Mouse (Mus musculus): ENCODE measurements around the gene S100a10. TPM values are rescaled to one million over a fixed set of nuclear protein-coding genes. Genes with fewer than 3 reads are reported as not detected.

The S100a10 gene
- polyA plus RNA-seq, 1 experiment from 2014 or later = 121 TPM

DNA sequence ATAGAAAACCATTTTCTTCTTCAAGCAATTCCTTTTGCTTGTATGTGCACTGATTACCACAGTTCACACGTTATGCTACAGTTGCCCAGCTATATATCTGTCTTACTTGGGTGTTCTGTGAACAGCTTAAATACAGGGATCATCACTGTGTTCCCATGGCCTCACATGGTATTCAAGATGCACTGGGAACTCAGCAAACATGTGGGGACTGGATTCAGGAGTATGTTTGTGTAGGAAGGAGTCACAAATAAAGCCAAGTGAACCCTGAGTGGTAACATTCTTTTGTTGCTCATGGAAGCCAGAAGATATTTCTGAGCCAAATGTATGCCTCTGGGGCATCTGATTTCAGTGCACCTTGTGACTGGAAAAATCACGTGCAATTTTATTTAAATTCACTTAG lies 28.2 kb downstream of the S100a10 start:
- 83% methylated on average over 2 of the region's 2 CpGs for WGBS
- no peak overlapping the region for H3K4me3 ChIP-seq (ENCODE audit: low read depth, low read length)
- H3K4me2 ChIP-seq (ENCODE audit: low read length) = no peak overlapping the region
- no peak overlapping the region for H3K9ac ChIP-seq (ENCODE audit: low read length)
- no peaks in the 10 kb centered on the region for H3K9me3 ChIP-seq (replicated peaks; ENCODE audit: control insufficient read depth, low read length)
- no peaks in the 10 kb centered on the region for H3K4me1 ChIP-seq (ENCODE audit: control insufficient read depth, insufficient read depth, low read length)
- no peaks in the 10 kb centered on the region for H3K27me3 ChIP-seq (replicated peaks; ENCODE audit: control insufficient read depth, insufficient read depth, low read length)
- no peak overlapping the region for H3K27ac ChIP-seq (ENCODE audit: low read depth, low read length)
- ATAC-seq (no peak), DNase-seq (ENCODE audit: low spot score) (no peak)
- H3K36me3 ChIP-seq (ENCODE audit: control insufficient read depth, insufficient read depth, low read length) = no peaks in the 10 kb centered on the region

DNA sequence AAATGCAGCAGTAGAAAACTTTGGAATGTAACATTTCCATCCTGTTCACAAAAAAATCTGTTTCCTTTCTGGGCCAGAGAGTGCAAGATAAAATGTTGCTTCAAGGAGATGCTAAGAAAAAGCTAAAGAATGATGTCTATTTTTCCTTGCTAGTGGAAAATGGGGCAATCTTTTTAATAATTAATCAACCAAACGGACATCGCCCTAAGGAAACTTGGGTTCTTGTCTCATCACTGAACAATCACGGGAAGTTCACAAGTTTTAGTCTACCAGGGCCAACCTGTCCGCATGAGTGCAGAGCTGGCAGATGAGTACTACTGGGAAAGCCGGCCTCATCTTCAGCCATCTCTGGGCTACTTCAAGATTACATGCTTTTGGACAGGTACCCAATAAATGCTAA lies 34.7 kb downstream of the S100a10 start:
- 96% methylated on average over 5 of the region's 5 CpGs for WGBS
- Histone ChIP-seq H3K9ac (ENCODE audit: low read length) (no peak overlapping the region), H3K4me3 (ENCODE audit: low read depth, low read length) (no peak overlapping the region), H3K36me3 (ENCODE audit: control insufficient read depth, insufficient read depth, low read length) (no peaks in the 10 kb centered on the region), H3K4me2 (ENCODE audit: low read length) (no peak overlapping the region), H3K27ac (ENCODE audit: low read depth, low read length) (no peak overlapping the region), H3K4me1 (ENCODE audit: control insufficient read depth, insufficient read depth, low read length) (no peaks in the 10 kb centered on the region), H3K27me3 (replicated peaks; ENCODE audit: control insufficient read depth, insufficient read depth, low read length) (no peaks in the 10 kb centered on the region), H3K9me3 (replicated peaks; ENCODE audit: control insufficient read depth, low read length) (no peaks in the 10 kb centered on the region)
- ATAC-seq (no peak), DNase-seq (ENCODE audit: low spot score) (no peak)

DNA sequence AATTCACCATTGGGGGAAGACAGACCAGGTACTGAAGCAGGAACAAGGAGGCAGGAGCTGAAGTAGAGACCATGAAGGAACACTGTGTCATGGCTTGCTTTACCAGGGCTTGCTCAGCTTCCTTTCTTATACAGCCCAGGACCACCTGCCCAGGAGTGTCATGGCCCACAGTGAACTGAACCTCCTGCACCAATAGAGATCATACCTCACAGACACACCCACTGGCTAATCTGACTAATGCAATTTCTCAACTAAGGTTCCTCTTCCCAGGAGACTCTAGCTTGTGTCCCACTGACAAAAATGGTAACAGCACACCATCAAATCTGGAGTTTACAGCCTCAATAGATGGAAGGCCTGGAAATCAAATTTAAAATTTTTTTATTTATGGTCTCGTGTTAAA lies 35.4 kb downstream of the S100a10 start:
- Histone ChIP-seq H3K27me3 (replicated peaks; ENCODE audit: control insufficient read depth, insufficient read depth, low read length) (no peaks in the 10 kb centered on the region), H3K4me2 (ENCODE audit: low read length) (no peak overlapping the region), H3K9ac (ENCODE audit: low read length) (no peak overlapping the region), H3K36me3 (ENCODE audit: control insufficient read depth, insufficient read depth, low read length) (no peaks in the 10 kb centered on the region), H3K4me1 (ENCODE audit: control insufficient read depth, insufficient read depth, low read length) (no peaks in the 10 kb centered on the region), H3K4me3 (ENCODE audit: low read depth, low read length) (no peak overlapping the region), H3K27ac (ENCODE audit: low read depth, low read length) (no peak overlapping the region), H3K9me3 (replicated peaks; ENCODE audit: control insufficient read depth, low read length) (no peaks in the 10 kb centered on the region)
- ATAC-seq = no peak
- DNase-seq (ENCODE audit: low spot score) = no peak
- 76% methylated on average over 1 of the region's 1 CpGs for WGBS

DNA sequence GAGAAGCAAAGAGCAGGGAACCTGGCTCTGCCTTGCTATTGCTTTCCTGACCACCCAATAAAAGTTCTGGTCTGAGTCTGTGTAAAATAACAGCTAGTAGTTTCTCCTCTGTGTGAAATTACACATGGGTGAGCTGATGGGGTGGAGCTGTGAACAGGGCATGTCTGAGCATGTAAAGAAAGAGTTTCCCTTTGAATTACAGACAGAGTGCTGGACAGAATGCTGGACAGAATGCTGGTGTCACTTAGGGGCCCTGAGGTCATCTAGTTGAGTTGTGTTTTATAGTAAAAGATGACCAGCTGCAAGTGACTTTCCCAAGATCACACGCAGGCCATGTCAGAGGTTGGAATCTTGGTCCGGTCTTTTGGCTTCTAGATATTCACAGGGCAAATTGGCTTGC lies 37.2 kb downstream of the S100a10 start:
- H3K27ac ChIP-seq (ENCODE audit: low read depth, low read length) = no peak overlapping the region
- ATAC-seq = no peak
- WGBS = 96% methylated on average over 2 of the region's 2 CpGs

DNA sequence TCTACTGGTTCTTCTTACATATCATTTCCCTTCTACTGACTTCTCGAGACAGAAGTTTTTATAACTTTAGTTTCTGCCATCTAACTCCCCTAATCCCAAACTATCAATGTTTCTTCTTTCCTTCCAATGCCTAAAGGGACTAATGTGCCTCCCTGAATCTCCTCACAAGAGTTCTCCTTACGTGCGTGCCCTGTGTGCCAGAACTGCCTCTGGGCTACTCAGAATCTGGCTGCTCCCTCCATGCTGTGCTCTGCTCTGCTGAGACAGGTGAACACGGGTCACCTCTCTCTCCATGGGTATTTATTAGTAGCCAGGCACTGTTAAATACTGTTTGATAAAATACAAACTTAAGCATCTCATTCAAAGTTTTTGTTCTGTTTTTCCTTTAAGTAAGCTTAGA lies 38.1 kb downstream of the S100a10 start:
- Histone ChIP-seq H3K9me3 (replicated peaks; ENCODE audit: control insufficient read depth, low read length) (no peaks in the 10 kb centered on the region), H3K9ac (ENCODE audit: low read length) (no peak overlapping the region), H3K4me2 (ENCODE audit: low read length) (no peak overlapping the region), H3K4me1 (ENCODE audit: control insufficient read depth, insufficient read depth, low read length) (no peaks in the 10 kb centered on the region), H3K4me3 (ENCODE audit: low read depth, low read length) (no peak overlapping the region), H3K27me3 (replicated peaks; ENCODE audit: control insufficient read depth, insufficient read depth, low read length) (no peaks in the 10 kb centered on the region), H3K27ac (ENCODE audit: low read depth, low read length) (no peak overlapping the region), H3K36me3 (ENCODE audit: control insufficient read depth, insufficient read depth, low read length) (no peaks in the 10 kb centered on the region)
- DNase-seq (ENCODE audit: low spot score) (no peak), ATAC-seq (no peak)
- WGBS = 75% methylated on average over 4 of the region's 4 CpGs

More for the DNA sequence above, 37.2 kb downstream of the S100a10 start:
- H3K4me3 ChIP-seq (ENCODE audit: low read depth, low read length) = no peak overlapping the region
- H3K9me3 ChIP-seq (replicated peaks; ENCODE audit: control insufficient read depth, low read length) = no peaks in the 10 kb centered on the region
- no peak for DNase-seq (ENCODE audit: low spot score)
- no peak overlapping the region for H3K9ac ChIP-seq (ENCODE audit: low read length)
- no peak overlapping the region for H3K4me2 ChIP-seq (ENCODE audit: low read length)
- no peaks in the 10 kb centered on the region for H3K4me1 ChIP-seq (ENCODE audit: control insufficient read depth, insufficient read depth, low read length)
- H3K27me3 ChIP-seq (replicated peaks; ENCODE audit: control insufficient read depth, insufficient read depth, low read length) = no peaks in the 10 kb centered on the region
- no peaks in the 10 kb centered on the region for H3K36me3 ChIP-seq (ENCODE audit: control insufficient read depth, insufficient read depth, low read length)

DNA sequence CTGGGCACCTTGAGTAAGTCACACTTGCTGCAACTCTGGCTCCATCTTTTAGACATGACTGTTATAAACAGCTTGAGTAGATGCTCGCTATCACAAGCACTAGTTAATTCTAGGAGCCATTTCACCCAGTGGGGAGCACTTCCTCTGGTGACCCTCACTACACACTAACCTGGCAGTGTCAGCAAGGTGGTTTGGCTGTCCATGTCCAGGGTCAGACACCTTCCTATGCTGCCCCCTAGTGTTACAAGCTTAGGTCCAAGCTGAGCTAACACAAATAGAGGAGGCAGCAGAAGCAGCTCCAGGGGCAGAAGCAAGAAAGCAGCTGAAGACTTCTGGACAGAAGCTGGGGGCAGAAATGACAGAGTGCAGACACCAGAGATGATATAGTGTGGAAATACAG lies 38.6 kb downstream of the S100a10 start:
- 76% methylated on average over 1 of the region's 1 CpGs for WGBS
- Histone ChIP-seq H3K27me3 (replicated peaks; ENCODE audit: control insufficient read depth, insufficient read depth, low read length) (no peaks in the 10 kb centered on the region), H3K27ac (ENCODE audit: low read depth, low read length) (no peak overlapping the region), H3K9me3 (replicated peaks; ENCODE audit: control insufficient read depth, low read length) (no peaks in the 10 kb centered on the region), H3K4me1 (ENCODE audit: control insufficient read depth, insufficient read depth, low read length) (no peaks in the 10 kb centered on the region), H3K4me3 (ENCODE audit: low read depth, low read length) (no peak overlapping the region), H3K9ac (ENCODE audit: low read length) (no peak overlapping the region), H3K36me3 (ENCODE audit: control insufficient read depth, insufficient read depth, low read length) (no peaks in the 10 kb centered on the region), H3K4me2 (ENCODE audit: low read length) (no peak overlapping the region)
- DNase-seq (ENCODE audit: low spot score) (no peak), ATAC-seq (no peak)

DNA sequence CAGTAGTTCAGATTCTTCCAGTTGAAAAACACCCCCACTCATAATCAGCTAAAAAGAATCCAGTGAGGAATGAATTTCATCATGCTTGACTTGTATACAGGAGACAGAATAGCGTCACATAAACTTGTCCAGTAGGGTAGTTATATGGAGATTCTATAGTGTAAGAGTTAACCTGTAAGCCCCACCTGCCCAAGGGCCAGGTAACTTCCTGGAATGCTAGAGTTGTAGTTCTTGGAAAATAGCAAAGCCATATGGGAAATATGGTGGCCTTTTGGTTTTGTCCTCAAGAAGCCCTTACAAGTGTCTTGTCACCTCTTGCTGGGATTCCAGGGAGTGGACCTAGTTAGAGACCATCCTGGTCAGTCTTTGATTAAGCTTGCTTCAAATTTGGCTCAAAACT lies 41.8 kb downstream of the S100a10 start:
- Histone ChIP-seq H3K9me3 (replicated peaks; ENCODE audit: control insufficient read depth, low read length) (no peaks in the 10 kb centered on the region), H3K9ac (ENCODE audit: low read length) (no peak overlapping the region), H3K4me2 (ENCODE audit: low read length) (no peak overlapping the region), H3K27me3 (replicated peaks; ENCODE audit: control insufficient read depth, insufficient read depth, low read length) (no peaks in the 10 kb centered on the region), H3K4me1 (ENCODE audit: control insufficient read depth, insufficient read depth, low read length) (no peaks in the 10 kb centered on the region), H3K27ac (ENCODE audit: low read depth, low read length) (no peak overlapping the region), H3K4me3 (ENCODE audit: low read depth, low read length) (no peak overlapping the region), H3K36me3 (ENCODE audit: control insufficient read depth, insufficient read depth, low read length) (no peaks in the 10 kb centered on the region)
- ATAC-seq = no peak
- DNase-seq (ENCODE audit: low spot score) = no peak
- 92% methylated on average over 1 of the region's 1 CpGs for WGBS

DNA sequence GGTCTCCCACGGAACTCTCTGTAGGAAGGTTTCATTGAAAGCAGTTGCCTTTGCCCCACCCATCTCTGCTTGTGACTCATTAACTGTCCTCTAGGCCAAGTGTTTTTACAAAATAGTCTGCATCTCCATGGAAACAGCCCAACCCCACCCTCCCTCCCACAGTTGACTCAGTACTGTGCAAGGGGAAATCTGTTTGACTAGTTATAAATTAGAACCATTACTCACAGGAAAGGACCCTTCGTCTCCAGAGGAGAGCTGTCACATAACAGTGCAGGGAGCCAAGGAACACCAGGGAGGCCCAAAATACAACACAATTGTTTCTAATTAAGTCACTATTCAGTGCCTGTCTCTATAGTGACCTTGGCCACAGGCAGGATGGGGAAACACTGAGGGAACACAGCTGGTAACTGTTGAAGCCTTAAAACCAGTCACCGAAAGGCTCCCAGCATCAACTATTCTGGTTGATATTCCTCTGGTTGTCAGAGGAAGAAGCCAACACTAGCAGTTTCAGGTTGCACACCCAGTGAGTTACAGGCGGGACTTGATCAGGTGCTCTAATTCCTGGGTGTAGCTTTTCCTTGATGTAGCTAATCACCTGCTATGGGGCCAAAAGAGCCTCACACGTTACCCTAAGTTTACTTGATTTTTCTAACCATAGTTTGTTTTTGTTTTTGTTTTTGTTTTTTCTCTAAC lies 42.5 kb downstream of the S100a10 start:
- Histone ChIP-seq H3K9me3 (replicated peaks; ENCODE audit: control insufficient read depth, low read length) (no peaks in the 10 kb centered on the region), H3K9ac (ENCODE audit: low read length) (no peak overlapping the region), H3K4me3 (ENCODE audit: low read depth, low read length) (no peak overlapping the region), H3K27ac (ENCODE audit: low read depth, low read length) (no peak overlapping the region), H3K4me2 (ENCODE audit: low read length) (no peak overlapping the region), H3K36me3 (ENCODE audit: control insufficient read depth, insufficient read depth, low read length) (no peaks in the 10 kb centered on the region), H3K4me1 (ENCODE audit: control insufficient read depth, insufficient read depth, low read length) (no peaks in the 10 kb centered on the region), H3K27me3 (replicated peaks; ENCODE audit: control insufficient read depth, insufficient read depth, low read length) (no peaks in the 10 kb centered on the region)
- peak; percentile 55 for DNase-seq (ENCODE audit: low spot score)
- peak; percentile 69; the same call in 1 of the 2 replicates for ATAC-seq
- 26% methylated on average over 5 of the region's 5 CpGs for WGBS

DNA sequence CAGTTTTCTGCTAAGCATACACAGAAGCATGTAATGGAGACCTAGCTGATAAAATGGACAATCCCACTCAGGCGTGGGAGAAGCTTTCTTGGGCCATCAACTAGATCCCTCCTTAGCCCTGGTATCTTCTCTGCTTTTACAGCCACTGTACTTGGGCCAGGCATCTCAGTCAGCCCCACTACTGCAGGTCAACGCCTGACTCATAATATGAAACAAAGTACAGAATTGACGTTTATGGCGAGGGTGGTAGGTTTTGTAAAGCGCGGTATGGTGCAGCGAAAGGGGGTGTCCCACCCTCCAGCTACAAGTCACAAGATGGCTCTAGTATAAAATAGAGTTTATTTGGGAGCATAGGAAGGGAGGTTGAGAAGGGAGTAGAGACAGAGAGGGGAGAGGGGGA lies 43.1 kb downstream of the S100a10 start:
- H3K4me3 ChIP-seq (ENCODE audit: low read depth, low read length) = no peak overlapping the region
- ATAC-seq (no peak), DNase-seq (ENCODE audit: low spot score) (no peak)
- no peak overlapping the region for H3K27ac ChIP-seq (ENCODE audit: low read depth, low read length)
- H3K4me2 ChIP-seq (ENCODE audit: low read length) = no peak overlapping the region
- no peaks in the 10 kb centered on the region for H3K4me1 ChIP-seq (ENCODE audit: control insufficient read depth, insufficient read depth, low read length)
- 84% methylated on average over 7 of the region's 7 CpGs for WGBS
- H3K36me3 ChIP-seq (ENCODE audit: control insufficient read depth, insufficient read depth, low read length) = no peaks in the 10 kb centered on the region
- H3K9ac ChIP-seq (ENCODE audit: low read length) = no peak overlapping the region
- H3K9me3 ChIP-seq (replicated peaks; ENCODE audit: control insufficient read depth, low read length) = no peaks in the 10 kb centered on the region
- no peaks in the 10 kb centered on the region for H3K27me3 ChIP-seq (replicated peaks; ENCODE audit: control insufficient read depth, insufficient read depth, low read length)

Data from forebrain, embryonic 14.5 days (tissue).